Mouse (Mus musculus) C2C12 (cell line): ENCODE measurements around the gene Pnkp.

Source experiments
- CTCF ChIP-seq: IDR thresholded peaks from one replicate; pipeline ENCODE4 v1.5.1; 2011; ENCODE audit not compliant: control insufficient read depth, insufficient read depth, insufficient read length
- MAX ChIP-seq: IDR thresholded peaks from one replicate; pipeline ENCODE4 v1.6.1; 2011; ENCODE audit warnings: mild to moderate bottlenecking, control low read depth
- MYOD1 ChIP-seq: IDR thresholded peaks from one replicate; pipeline ENCODE4 v1.6.1; 2011; ENCODE audit warnings: low read depth; ENCODE audit not compliant: control insufficient read depth, insufficient read length

GRCm38 (mm10) chr7:44810365-44810764 lies 46.6 kb upstream of the Pnkp start:
- TF ChIP-seq MYOD1: no peak
- TF ChIP-seq CTCF: no peak
- no peak for TF ChIP-seq MAX
